Mouse (Mus musculus) lung, postnatal 25 days (tissue): ENCODE results near the gene Zfp128.
"Not testable (repeated sequence)": the region's sequence is repeated elsewhere in the genome, so short reads cannot be mapped to it uniquely, and the experiment has no call there.

Experiments used
- DNase-seq: peaks from one replicate; pipeline ENCODE4 v3.0.0; 2022; ENCODE audit warnings: low spot score

Gene Zfp128

GRCm38 (mm10) chr7:12880911-12881660 is at the start of gene Zfp128:
Gene Zfp128, plus strand, starts transcription at chr7:12881177.
- peak; percentile 97 for DNase-seq

GRCm38 (mm10) chr7:12834162-12835120 is 46.5 kb upstream of the Zfp128 start, which contains the start of gene Zfp110:
Gene Zfp110, plus strand, starts transcription at chr7:12834761.
- DNase-seq: peak; percentile 93

GRCm38 (mm10) chr7:12835193-12835671 is 45.7 kb upstream of the Zfp128 start:
- DNase-seq: peak; percentile 21

- no peak for DNase-seq
Measured at GRCm38 (mm10) chr7:12835779-12836178, 45.2 kb upstream of the Zfp128 start.

- DNase-seq: peak; percentile 48
Measured at GRCm38 (mm10) chr7:12874301-12874700, 6.7 kb upstream of the Zfp128 start.

DNA sequence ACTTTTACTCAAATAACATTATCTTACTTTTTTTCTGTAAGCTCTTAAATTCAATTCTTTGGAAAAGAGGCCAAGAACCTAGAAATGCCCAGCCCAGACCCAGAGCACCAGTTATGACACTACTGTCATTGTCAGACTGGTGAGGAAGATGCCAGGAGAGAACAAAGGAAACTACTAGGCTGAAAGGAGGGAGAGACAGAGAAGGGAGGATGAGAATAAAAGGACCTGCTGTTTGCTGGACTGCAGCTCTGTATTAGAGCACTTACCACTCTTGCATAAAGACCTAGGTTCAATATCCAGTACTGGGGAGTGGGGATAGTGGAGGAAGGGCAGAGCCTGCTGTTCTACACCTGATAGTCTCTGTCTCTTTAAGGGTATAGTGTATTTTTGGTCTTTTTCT is 941 bp upstream of the Zfp128 start:
- no peak for DNase-seq

DNA sequence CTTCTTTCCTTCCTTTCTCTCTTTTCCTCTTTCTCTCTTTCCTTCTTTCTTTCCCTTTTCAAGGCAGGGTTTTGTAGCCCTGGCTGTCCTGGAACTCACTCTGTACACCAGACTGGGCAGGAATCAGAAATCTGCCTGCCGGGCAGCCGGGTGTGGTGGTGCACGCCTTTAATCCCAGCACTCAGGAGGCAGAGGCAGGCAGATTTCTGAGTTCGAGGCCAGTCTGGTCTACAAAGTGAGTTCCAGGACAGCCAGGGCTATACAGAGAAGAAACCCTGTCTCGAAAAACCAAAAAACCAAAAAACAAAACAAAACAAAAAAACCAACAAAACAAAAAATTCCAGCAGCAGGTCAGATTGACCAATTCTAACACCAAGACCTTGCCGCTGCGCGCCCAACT is 480 bp upstream of the Zfp128 start:
- DNase-seq: not testable (repeated sequence)

DNA sequence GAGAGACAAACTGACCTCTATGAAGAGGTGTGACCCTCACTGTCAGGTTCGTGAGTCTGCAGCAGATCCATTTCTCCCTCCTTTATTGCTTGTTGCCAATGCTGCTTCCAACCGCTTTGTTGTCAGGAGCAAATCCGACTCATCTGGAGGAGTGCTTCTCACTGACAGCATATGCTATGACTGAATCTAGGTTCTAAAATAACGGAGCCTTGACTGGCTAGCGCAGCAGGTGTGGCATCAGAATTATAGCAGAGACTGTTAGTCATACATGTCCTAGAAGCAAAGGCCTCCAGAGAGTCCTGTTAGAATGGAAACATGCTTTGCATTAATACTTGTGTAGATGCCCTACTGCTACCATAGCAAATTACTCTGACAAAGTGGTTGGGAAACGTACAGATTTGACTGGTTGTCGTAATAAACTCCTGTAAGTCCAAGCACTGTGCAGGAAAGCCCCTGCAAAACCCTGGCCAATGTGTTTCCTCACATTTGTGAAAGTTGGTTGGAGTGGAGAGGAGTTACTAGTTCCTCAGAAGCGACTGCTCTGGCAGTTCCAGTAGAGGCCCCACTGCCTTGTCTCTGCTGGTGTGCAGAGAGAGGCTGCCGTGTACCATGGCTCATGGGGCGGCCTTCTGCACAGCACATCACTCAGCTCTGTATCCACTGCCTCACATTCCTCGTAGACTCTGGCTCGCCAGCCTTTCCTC is 5.7 kb downstream of the Zfp128 start:
- no peak for DNase-seq

DNA sequence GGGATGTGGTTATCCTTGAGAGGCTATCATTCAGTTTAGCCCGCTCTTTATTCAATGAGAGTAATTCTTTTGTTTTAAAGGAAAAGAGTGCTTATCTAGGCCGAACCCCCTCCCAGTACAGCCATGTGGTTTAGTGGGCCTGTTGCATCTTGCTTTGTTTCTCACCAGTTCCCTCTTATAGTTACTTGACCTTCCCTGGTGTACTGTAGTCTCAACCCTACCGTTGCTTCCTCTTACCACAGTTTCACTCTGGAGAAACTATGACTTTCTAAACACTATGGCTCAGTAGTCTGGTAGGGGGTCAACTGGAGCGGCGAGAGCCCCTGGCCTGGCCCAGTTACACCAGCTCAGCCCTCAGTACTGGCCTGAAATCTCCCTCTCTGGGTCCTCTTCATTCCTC is 6.6 kb downstream of the Zfp128 start:
- no peak for DNase-seq

DNA sequence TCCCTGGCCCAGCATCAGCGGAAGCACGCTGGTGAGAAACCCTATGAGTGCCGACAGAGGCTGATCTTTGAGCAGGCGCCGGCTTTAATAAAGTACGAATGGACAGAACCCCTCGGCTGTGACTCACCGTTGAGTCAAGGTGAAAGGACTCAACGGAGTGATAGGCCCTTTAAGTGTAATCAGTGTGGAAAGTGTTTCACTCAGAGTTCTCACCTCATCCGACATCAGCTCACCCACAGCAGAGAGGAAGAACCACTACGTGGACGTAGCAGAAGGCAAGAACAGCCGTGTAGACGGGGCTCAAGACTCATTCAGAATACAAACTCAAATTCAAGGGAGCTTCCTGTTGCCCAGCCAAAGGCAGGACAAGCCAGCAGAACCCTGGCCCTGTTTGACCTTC is 10.0 kb downstream of the Zfp128 start:
- no peak for DNase-seq

- peak; percentile 7 for DNase-seq
Measured at GRCm38 (mm10) chr7:12891334-12891733, 10.4 kb downstream of the Zfp128 start.

- DNase-seq: peak; percentile 96
Measured at GRCm38 (mm10) chr7:12897655-12898410, 16.9 kb downstream of the Zfp128 start, which contains the start of gene Zscan22. Gene Zscan22, plus strand, starts transcription at chr7:12897815.

DNA sequence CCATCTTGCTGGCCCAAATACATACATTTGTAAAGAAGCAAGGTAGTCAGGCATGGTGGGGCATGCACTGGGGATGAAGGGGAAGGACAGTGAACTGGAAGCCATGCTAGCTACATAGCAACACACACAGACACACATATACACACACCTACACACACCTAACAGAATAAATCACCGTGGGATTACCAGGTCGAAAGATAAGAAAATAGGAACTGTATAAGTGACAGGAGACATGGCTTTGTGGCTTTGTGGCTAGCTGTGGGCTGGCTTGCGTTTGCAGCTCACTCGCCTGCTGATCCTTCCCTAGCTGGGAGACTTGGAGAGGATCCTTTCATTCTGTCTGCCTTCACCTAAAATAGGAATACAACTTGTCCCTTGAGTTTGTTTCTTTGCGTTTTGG is 20.5 kb downstream of the Zfp128 start:
- DNase-seq: no peak

- DNase-seq: no peak
Measured at GRCm38 (mm10) chr7:12903623-12904022, 22.6 kb downstream of the Zfp128 start.

- no peak for DNase-seq
Measured at GRCm38 (mm10) chr7:12905146-12905545, 24.2 kb downstream of the Zfp128 start.

DNA sequence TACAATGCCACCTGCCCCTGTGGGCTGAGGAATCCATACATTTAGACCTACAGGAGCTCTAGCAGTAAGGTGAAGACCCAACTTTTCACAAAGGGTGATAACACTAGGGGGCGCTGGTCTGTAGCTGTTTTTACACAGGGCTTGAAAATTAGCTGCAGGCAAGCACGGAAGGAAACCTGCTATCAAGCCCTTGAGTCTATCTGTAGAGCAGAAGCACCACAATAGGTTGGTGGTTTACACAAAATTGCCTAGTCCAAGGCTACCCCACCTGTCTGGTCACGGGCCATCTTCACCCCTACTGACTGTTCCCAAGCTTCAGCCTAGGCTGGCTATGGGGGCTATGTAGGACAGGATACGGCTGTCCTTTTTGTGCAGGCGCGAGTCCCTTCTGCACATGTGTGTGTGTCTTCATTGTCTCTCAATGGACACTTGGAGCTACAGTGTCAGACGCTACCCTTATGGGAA is 28.6 kb downstream of the Zfp128 start:
- DNase-seq: peak; percentile 89

DNA sequence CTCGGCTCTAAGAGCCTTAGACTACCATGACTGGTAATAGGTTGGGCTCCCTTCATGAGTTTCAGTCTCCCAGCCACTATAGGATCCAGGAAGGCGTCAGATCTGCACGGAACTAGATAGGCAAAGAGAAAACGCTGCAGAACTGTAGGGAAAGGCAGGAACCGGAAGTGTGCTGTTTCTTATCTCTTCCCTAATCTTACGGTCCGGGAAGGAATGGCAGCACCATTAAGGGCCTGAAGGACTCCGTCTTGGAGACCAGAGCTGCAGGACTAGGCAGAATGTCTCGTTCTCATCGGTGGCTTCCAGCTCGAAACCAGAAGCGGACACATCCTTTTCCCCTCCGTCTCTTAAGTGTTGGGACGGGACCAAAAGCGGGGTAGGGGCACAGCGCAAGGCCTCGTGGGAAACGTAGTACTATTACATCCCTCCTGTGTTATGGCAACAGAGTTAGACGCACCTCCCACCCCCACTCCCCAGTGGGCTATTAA is 29.2 kb downstream of the Zfp128 start:
- peak; percentile 43 for DNase-seq

DNA sequence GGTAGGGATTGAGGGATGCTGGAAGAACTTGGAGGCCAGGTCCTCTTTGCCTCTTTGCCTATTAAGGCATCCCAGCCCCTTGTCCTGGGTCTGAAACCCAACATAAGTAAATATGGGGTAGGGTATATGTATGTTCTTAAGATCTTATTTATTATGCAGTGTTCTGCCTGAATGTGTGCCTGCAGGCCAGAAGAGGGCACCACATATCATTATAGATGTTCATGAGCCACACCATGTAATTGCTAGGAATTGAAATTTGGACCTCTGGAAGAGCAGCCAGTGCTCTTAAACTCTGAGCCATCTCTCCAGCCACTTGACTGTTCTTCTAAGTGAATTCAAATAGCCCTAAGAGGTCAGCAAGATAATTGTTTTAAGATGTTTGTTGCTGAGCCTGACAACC is 32.6 kb downstream of the Zfp128 start:
- peak; percentile 8 for DNase-seq

DNA sequence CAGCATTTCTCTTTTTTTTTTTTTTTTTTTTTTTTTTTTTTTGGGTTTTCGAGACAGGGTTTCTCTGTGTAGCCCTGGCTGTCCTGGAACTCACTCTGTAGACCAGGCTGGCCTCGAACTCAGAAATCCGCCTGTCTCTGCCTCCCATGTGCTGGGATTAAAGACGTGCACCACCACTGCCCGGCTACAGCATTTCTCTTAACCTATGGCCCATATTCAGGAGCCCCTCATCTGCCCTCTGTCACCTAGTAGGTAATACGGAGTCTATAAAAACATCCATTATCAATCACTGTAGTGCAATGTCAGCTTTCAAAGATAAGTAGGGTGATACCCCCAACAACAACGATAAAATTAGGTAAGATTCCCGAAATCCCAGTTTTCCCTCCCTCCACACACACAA is 39.5 kb downstream of the Zfp128 start:
- not testable (repeated sequence) for DNase-seq

- no peak for DNase-seq
Measured at GRCm38 (mm10) chr7:12921318-12921704, 40.3 kb downstream of the Zfp128 start.
